Mouse (Mus musculus): ENCODE results near the gene Tysnd1.

Gene Tysnd1

GRCm38 (mm10) chr10:61737537-61737936, 42.2 kb downstream of the Tysnd1 start:
- DNase-seq (ENCODE audit: low spot score in 2 of 2) = no peak

- no peak for DNase-seq (ENCODE audit: low spot score in 2 of 2)
Observed at GRCm38 (mm10) chr10:61738126-61738525, 42.8 kb downstream of the Tysnd1 start.

GRCm38 (mm10) chr10:61741306-61741705, 46.0 kb downstream of the Tysnd1 start:
- DNase-seq (ENCODE audit: low spot score in 2 of 2) = no peak

- DNase-seq (ENCODE audit: low spot score in 2 of 2) = no peak
Observed at GRCm38 (mm10) chr10:61741873-61742272, 46.6 kb downstream of the Tysnd1 start.

GRCm38 (mm10) chr10:61742336-61742735, 47.0 kb downstream of the Tysnd1 start:
- DNase-seq (ENCODE audit: low spot score in 2 of 2) = no peak

- DNase-seq (ENCODE audit: low spot score in 2 of 2) = no peak
Observed at GRCm38 (mm10) chr10:61745133-61745532, 49.8 kb downstream of the Tysnd1 start.

- no peak for DNase-seq (ENCODE audit: low spot score in 2 of 2)
Observed at GRCm38 (mm10) chr10:61747302-61747701, 52.0 kb downstream of the Tysnd1 start.

- DNase-seq (ENCODE audit: low spot score in 2 of 2) = no peak
Observed at GRCm38 (mm10) chr10:61750014-61750413, 54.7 kb downstream of the Tysnd1 start.

- no peak for DNase-seq (ENCODE audit: low spot score in 2 of 2)
Observed at GRCm38 (mm10) chr10:61751534-61752219, 56.4 kb downstream of the Tysnd1 start.

Data from right cerebral cortex, adult 2 months (tissue).